Mouse (Mus musculus) R1 (cell line): ENCODE results near the gene Scgb1b29.
"Not testable (repeated sequence)": the region's sequence is repeated elsewhere in the genome, so short reads cannot be mapped to it uniquely, and the experiment has no call there.

Experiments used
- DNase-seq: peaks from one replicate; pipeline ENCODE4 v3.0.0-alpha.2; 2018; ENCODE audit warnings: low read depth, low spot score

Gene Scgb1b29

DNA sequence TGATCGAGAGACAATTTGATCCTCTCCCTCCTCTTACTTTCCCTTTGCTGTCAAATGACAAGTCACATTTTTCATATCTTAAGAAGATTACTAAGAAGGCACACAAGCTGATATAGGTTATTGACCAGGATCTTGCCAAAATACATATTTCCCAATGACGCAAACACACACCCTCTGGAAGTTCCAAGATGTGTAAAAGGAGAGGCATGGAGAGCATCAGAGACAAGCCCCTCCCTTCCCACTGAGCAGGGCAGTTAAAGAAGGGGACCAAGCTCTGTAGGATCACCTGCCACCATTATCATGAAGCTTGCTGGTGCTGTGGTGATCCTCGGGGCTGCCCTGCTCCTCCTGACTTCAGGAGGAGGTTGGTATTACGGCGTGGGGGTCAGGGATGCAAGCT lies at the start of gene Scgb1b29:
TSS of gene Scgb1b29 (plus strand) at position 301 of the 400 bp plus-strand sequence.
- DNase-seq: not testable (repeated sequence)

DNA sequence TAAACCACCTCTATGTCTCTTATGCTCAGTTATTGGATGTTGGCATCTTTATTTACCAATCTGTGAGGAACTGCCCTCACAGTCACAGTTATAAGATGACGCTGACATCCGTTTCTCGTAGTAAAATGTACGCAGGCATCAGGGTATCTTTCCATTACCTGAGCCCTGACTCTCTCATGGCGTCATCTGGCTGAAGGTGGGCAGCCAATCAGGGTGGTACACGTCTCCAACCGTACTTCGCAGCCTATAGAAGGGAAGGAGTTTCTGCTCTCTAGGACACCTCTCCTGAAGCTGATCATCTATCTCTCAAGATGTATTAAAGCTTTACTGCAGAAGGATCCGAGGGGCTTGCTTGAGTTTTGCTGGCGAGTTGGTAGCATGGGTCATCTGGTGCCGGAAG lies 12.7 kb upstream of the Scgb1b29 start:
- not testable (repeated sequence) for DNase-seq
